Mouse (Mus musculus): ENCODE measurements at regions not wholly inside any gene's neighbourhood (a gene's known extent, or its start where the extent isn't known, plus 50 kb on each side); places are given as distances from the start of the nearest gene placed in this dataset.

- no peak for TF ChIP-seq CTCF (IDR thresholded peaks at IDR 0.05; ENCODE audit: extremely low read depth, insufficient read depth, low read length)
- no peak for TF ChIP-seq POLR2A (IDR thresholded peaks at IDR 0.05; ENCODE audit: extremely low read depth, insufficient read depth, low read length)
Measured at GRCm38 (mm10) chr8:92209081-92209480, 148.3 kb upstream of the Irx5 start.
